Mouse (Mus musculus): ENCODE measurements around the gene Kdm5c.
A peak's percentile ranks its signal among the peaks of the same experiment; 100 is the strongest.

Gene Kdm5c

DNA sequence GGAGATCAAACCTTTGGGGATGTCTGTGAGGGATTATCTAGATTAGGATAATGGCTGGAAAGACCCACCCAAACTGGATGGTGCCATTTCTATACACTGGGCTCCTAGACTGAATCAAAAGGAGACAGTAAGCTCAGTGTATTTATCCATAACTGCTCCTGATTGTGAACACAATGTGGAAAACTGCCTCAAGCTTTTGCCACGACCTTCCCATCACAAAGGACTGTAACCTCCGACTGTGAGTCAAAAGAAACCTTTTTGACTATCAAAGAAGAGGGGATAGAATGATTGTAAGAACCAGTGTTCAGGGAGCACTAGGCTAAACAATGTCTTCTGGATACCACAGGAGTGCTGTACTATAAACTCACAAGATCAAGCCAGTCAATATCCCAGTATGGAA, 73.4 kb downstream of the Kdm5c start:
- DNase-seq: no peak

DNA sequence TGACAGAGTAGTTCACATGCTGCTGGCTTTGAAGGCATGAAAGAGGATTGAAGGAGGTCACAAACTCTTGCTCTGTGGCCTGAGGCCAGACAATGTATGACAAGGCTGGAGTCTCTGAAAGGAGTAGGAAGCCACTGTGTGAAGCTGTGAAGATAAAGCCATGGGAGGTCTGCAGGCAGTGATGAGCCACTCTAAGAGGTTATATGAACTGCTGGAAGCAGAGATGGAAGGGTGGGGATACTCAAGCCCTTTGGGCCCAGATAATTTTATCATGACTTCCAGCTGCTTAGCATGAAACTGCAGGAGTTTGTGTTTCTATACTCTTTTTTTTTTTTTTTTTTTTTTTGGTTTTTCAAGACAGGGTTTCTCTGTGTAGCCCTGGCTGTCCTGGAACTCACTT, 74.6 kb downstream of the Kdm5c start:
- no peak for DNase-seq

DNA sequence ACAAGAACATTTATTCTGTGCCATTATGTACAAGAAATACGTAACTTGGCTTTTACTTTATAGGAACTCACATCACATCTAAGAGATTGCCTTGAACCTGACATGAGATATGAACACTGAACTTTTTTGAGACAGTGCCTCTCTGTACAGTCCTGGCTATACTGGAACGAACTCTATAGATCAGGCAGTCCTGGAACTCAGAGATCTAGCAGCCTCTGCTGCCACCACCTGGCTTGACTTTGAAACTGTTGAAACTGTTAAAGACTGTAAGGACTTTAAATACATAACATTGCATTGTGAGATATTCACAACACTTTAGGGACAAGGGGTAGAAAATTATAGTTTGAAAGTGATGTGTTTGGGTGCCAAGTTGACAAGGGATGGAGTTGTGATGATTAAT, 75.1 kb downstream of the Kdm5c start:
- DNase-seq: peak in 1 of 2 experiments; percentile 34

DNA sequence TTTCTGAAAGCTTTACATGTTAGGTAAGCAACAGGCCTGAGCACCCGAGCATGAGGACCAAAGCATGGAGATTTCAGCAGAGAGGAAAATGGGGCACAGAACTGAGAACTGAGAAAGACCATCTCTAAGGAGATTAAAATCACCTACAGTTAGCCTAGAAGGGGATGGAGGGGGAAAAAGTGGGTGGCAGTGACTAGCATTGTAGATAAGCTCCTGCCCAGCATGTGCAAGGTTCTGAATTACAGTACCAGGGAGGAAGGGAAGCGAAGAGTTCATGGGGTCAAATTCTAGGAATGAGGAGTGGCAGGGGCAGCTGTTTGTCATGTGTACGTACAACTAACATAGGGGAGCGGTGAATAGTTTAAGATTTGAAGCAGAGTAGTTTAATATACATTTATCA, 87.7 kb downstream of the Kdm5c start:
- no peak for DNase-seq

DNA sequence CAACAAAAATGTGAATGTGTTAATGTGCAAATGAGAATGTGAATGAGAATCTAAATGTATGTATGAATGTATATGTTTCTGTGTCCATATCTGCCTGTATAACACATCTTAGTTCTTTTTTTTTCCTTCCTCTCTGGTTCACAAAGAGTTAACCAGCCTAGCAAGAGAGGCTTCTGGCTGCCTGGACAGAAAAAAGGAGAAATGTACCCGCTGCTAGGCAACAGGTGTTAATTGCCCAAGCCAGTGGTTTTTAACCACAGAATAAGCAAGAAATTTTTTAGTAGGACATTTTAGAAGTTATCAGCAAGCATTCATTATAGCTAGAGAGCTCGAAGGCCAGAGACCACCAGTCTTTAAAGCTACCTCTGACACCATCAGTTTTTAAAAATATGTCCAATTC, 90.0 kb downstream of the Kdm5c start:
- DNase-seq: peak in 1 of 2 experiments; percentile 28

DNA sequence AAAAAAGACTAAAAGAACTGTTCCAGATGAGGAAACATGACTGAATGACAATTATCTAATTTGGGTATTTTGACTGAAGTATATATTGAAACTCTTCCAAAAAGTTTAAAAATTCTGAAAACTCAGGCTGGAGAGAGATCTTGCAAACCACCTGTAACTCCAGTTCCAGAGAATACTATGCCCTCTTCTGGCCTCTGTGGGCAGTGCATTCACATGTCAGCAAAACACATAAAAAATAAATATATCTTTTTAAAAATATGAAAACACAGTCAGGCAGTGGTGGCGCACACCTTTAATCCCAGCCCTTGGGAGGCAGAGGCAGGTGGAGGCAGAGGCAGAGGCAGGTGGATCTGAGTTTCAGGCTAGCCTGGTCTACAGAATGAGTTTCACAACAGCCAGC, 90.8 kb downstream of the Kdm5c start:
- no peak for DNase-seq

All from lung, adult 18-20 months (tissue).